Mouse (Mus musculus) liver, postnatal 0 days (tissue): ENCODE results near the gene Igdcc4. TPM values are rescaled to one million over a fixed set of nuclear protein-coding genes. Genes with fewer than 3 reads are reported as not detected.

ENCODE experiments used
- ATAC-seq: fragments of 200-750 bp; cut with Nextera tagmentation; 2 replicates; pipeline ENCODE4 v1.8.0; 2017; ENCODE audit warnings: mild to moderate bottlenecking, moderate library complexity
- DNase-seq: peaks from one replicate; pipeline ENCODE4 v3.0.0-alpha.2; 2016
- H3K27ac ChIP-seq: fragments of 300-500 bp; sonication (generic); 2 replicates; pipeline ENCODE4 v1.5.1; 2014; ENCODE audit warnings: antibody characterized with exemption, moderate library complexity, mild to moderate bottlenecking, low read depth
- H3K27me3 ChIP-seq: fragments of 300-500 bp; sonication (generic); 2 replicates; pipeline ENCODE4 v1.6.1; 2014; ENCODE audit warnings: low read length, control low read depth, mixed read lengths; ENCODE audit not compliant: insufficient read depth
- H3K36me3 ChIP-seq: fragments of 300-500 bp; sonication (generic); replicated peaks from 2 replicates; pipeline ENCODE4 v1.6.1; 2014; ENCODE audit warnings: mild to moderate bottlenecking, control low read depth, low read length, moderate library complexity, mixed read lengths; ENCODE audit not compliant: insufficient read depth
- H3K4me1 ChIP-seq: fragments of 300-500 bp; sonication (generic); 2 replicates; pipeline ENCODE4 v1.6.1; 2014; ENCODE audit warnings: antibody characterized with exemption, mild to moderate bottlenecking, control low read depth; ENCODE audit not compliant: insufficient read depth
- H3K4me2 ChIP-seq: fragments of 300-500 bp; sonication (generic); 2 replicates; pipeline ENCODE4 v1.6.1; 2014; ENCODE audit warnings: low read depth, mild to moderate bottlenecking, low read length, moderate library complexity, mixed read lengths
- H3K4me3 ChIP-seq: fragments of 300-500 bp; sonication (generic); 2 replicates; pipeline ENCODE4 v1.5.1; 2014; ENCODE audit warnings: low read depth, low read length
- H3K9ac ChIP-seq: fragments of 300-500 bp; sonication (generic); replicated peaks from 2 replicates; pipeline ENCODE4 v1.6.1; 2014; ENCODE audit warnings: mild to moderate bottlenecking, moderate library complexity
- H3K9me3 ChIP-seq: fragments of 300-500 bp; sonication (generic); 2 replicates; pipeline ENCODE4 v1.6.1; 2016; ENCODE audit warnings: mild to moderate bottlenecking, control low read depth, low read length, mixed read lengths
- CTCF ChIP-seq: sonication (generic); IDR thresholded peaks from 2 replicates; pipeline ENCODE4 v1.5.1; 2016; ENCODE audit warnings: antibody characterized with exemption, low read depth
- EP300 ChIP-seq: IDR thresholded peaks from 2 replicates; pipeline ENCODE4 v1.6.1; 2016; ENCODE audit warnings: antibody characterized with exemption, low read depth, mild to moderate bottlenecking
- WGBS: fragments of 180-500 bp; shearing (Covaris S2); extraction: QIAGEN DNeasy Blood & Tissue Kit; methylation state at CpG from one replicate; pipeline ENCODE4 v1.1.7; 2014; ENCODE audit not compliant: insufficient replicate concordance; 5-methylcytosine and 5-hydroxymethylcytosine counted together
- polyA plus RNA-seq: library from polyadenylated mRNA; unstranded; fragments of >200 nt; fragmentation: Nextera tagmentation; extraction: Ambion mirVana; gene quantifications from 2 replicates; pipeline ENCODE4 v1.2.1, GENCODE M21; 2015

Gene Igdcc4
- polyA plus RNA-seq, 1 experiment from 2014 or later = 6.0 TPM

GRCm38 (mm10) chr9:65168534-65168933 is 67.2 kb downstream of the Igdcc4 start:
- Histone ChIP-seq H3K9ac (no peak overlapping the region), H3K4me1 (no peaks in the 10 kb centered on the region), H3K27ac (no peak overlapping the region), H3K4me2 (no peak overlapping the region), H3K27me3 (peaks cover 8% of the 10 kb centered on the region), H3K4me3 (no peak overlapping the region), H3K36me3 (no peaks in the 10 kb centered on the region), H3K9me3 (no peaks in the 10 kb centered on the region)
- ATAC-seq (no peak), DNase-seq (no peak)
- TF ChIP-seq CTCF (no peak), EP300 (no peak)
- WGBS = 53% methylated on average over 5 of the region's 6 CpGs

- H3K36me3 ChIP-seq = no peaks in the 10 kb centered on the region
- DNase-seq = no peak
- H3K9me3 ChIP-seq = no peaks in the 10 kb centered on the region
- 67% methylated on average over 4 of the region's 4 CpGs for WGBS
- no peak overlapping the region for H3K4me3 ChIP-seq
- no peak for ATAC-seq
- peaks cover 4% of the 10 kb centered on the region for H3K27me3 ChIP-seq
- no peak overlapping the region for H3K27ac ChIP-seq
- no peak overlapping the region for H3K4me2 ChIP-seq
- no peaks in the 10 kb centered on the region for H3K4me1 ChIP-seq
- TF ChIP-seq CTCF (no peak), EP300 (no peak)
- H3K9ac ChIP-seq = no peak overlapping the region
Observed at GRCm38 (mm10) chr9:65168952-65169351, 67.7 kb downstream of the Igdcc4 start.

GRCm38 (mm10) chr9:65172654-65173053 is 71.4 kb downstream of the Igdcc4 start:
- TF ChIP-seq CTCF (no peak), EP300 (no peak)
- DNase-seq (no peak), ATAC-seq (no peak)
- Histone ChIP-seq H3K4me3 (no peak overlapping the region), H3K4me1 (no peaks in the 10 kb centered on the region), H3K27me3 (no peaks in the 10 kb centered on the region), H3K9me3 (no peaks in the 10 kb centered on the region), H3K4me2 (no peak overlapping the region), H3K9ac (no peak overlapping the region), H3K27ac (no peak overlapping the region), H3K36me3 (no peaks in the 10 kb centered on the region)
- 53% methylated on average over 9 of the region's 9 CpGs for WGBS

GRCm38 (mm10) chr9:65175234-65175938 is 74.1 kb downstream of the Igdcc4 start:
- no peak for TF ChIP-seq EP300

GRCm38 (mm10) chr9:65175939-65176871 is 74.9 kb downstream of the Igdcc4 start:
- TF ChIP-seq CTCF (no peak), EP300 (no peak)
- Histone ChIP-seq H3K27ac (no peak overlapping the region), H3K4me3 (no peak overlapping the region), H3K36me3 (no peaks in the 10 kb centered on the region), H3K27me3 (peaks cover 24% of the 10 kb centered on the region), H3K9me3 (no peaks in the 10 kb centered on the region), H3K9ac (no peak overlapping the region), H3K4me2 (no peak overlapping the region), H3K4me1 (no peaks in the 10 kb centered on the region)
- 55% methylated on average over 9 of the region's 9 CpGs for WGBS
- DNase-seq (no peak), ATAC-seq (no peak)

More at GRCm38 (mm10) chr9:65175234-65175938, 74.1 kb downstream of the Igdcc4 start:
- H3K36me3 ChIP-seq = no peaks in the 10 kb centered on the region
- H3K4me2 ChIP-seq = no peak overlapping the region
- DNase-seq (no peak), ATAC-seq (no peak)
- H3K9me3 ChIP-seq = no peaks in the 10 kb centered on the region
- WGBS = 60% methylated on average over 5 of the region's 5 CpGs
- no peaks in the 10 kb centered on the region for H3K4me1 ChIP-seq
- H3K4me3 ChIP-seq = no peak overlapping the region
- no peak overlapping the region for H3K9ac ChIP-seq
- peaks cover 19% of the 10 kb centered on the region for H3K27me3 ChIP-seq
- H3K27ac ChIP-seq = no peak overlapping the region

GRCm38 (mm10) chr9:65177497-65177896 is 76.2 kb downstream of the Igdcc4 start:
- ATAC-seq (no peak), DNase-seq (no peak)
- Histone ChIP-seq H3K4me1 (no peaks in the 10 kb centered on the region), H3K9ac (no peak overlapping the region), H3K36me3 (no peaks in the 10 kb centered on the region), H3K27ac (no peak overlapping the region), H3K27me3 (peaks cover 24% of the 10 kb centered on the region), H3K4me3 (no peak overlapping the region), H3K4me2 (no peak overlapping the region), H3K9me3 (no peaks in the 10 kb centered on the region)
- WGBS = 74% methylated on average over 3 of the region's 3 CpGs
- no peak for TF ChIP-seq EP300
- TF ChIP-seq CTCF = no peak
